Mouse (Mus musculus) 3134 (cell line): ENCODE results near the gene Eif3c.

Source experiments
- DNase-seq: peaks from one replicate; pipeline ENCODE4 v3.0.0-alpha.2; 2011; ENCODE audit warnings: low spot score; ENCODE audit not compliant: insufficient read length; ENCODE audit errors: extremely low read depth

The Eif3c gene

GRCm38 (mm10) chr7:126566094-126566765, at the start of gene Eif3c:
TSS of gene Eif3c (minus strand) at chr7:126566411.
- DNase-seq = peak; percentile 84

GRCm38 (mm10) chr7:126612736-126613135, 46.5 kb upstream of the Eif3c start:
- no peak for DNase-seq

- DNase-seq = no peak
Measured at GRCm38 (mm10) chr7:126607796-126608195, 41.6 kb upstream of the Eif3c start.

- peak; percentile 23 for DNase-seq
Measured at GRCm38 (mm10) chr7:126607064-126607463, 40.9 kb upstream of the Eif3c start.

- no peak for DNase-seq
Measured at GRCm38 (mm10) chr7:126606611-126607010, 40.4 kb upstream of the Eif3c start.

- no peak for DNase-seq
Measured at GRCm38 (mm10) chr7:126602650-126603049, 36.4 kb upstream of the Eif3c start.

- no peak for DNase-seq
Measured at GRCm38 (mm10) chr7:126601896-126602295, 35.7 kb upstream of the Eif3c start.

GRCm38 (mm10) chr7:126598919-126599318, 32.7 kb upstream of the Eif3c start:
- DNase-seq = no peak

GRCm38 (mm10) chr7:126596414-126596813, 30.2 kb upstream of the Eif3c start:
- no peak for DNase-seq

- DNase-seq = no peak
Measured at GRCm38 (mm10) chr7:126595890-126596289, 29.7 kb upstream of the Eif3c start.

- DNase-seq = no peak
Measured at GRCm38 (mm10) chr7:126594862-126595561, 28.8 kb upstream of the Eif3c start, which contains the start of gene Il27. TSS of gene Il27 (minus strand) at chr7:126594941.

- DNase-seq = peak; percentile 68
Measured at GRCm38 (mm10) chr7:126587779-126588178, 21.6 kb upstream of the Eif3c start.

GRCm38 (mm10) chr7:126586839-126587238, 20.6 kb upstream of the Eif3c start:
- peak; percentile 25 for DNase-seq

GRCm38 (mm10) chr7:126585717-126586116, 19.5 kb upstream of the Eif3c start, which contains the start of gene Cln3:
TSS of gene Cln3 (minus strand) at chr7:126585817.
- no peak for DNase-seq

- no peak for DNase-seq
Measured at GRCm38 (mm10) chr7:126584506-126584977, 18.3 kb upstream of the Eif3c start, which contains the start of gene Apobr. TSS of gene Apobr (plus strand) at chr7:126584942.

GRCm38 (mm10) chr7:126583761-126584160, 17.6 kb upstream of the Eif3c start:
- DNase-seq = no peak

- DNase-seq = peak; percentile 63
Measured at GRCm38 (mm10) chr7:126583251-126583709, 17.1 kb upstream of the Eif3c start.

GRCm38 (mm10) chr7:126582759-126583158, 16.5 kb upstream of the Eif3c start:
- DNase-seq = no peak

GRCm38 (mm10) chr7:126581661-126582060, 15.4 kb upstream of the Eif3c start:
- no peak for DNase-seq

- peak; percentile 39 for DNase-seq
Measured at GRCm38 (mm10) chr7:126579172-126579571, 13.0 kb upstream of the Eif3c start.

- no peak for DNase-seq
Measured at GRCm38 (mm10) chr7:126576946-126577345, 10.7 kb upstream of the Eif3c start.

GRCm38 (mm10) chr7:126565693-126566092, 518 bp downstream of the Eif3c start:
- peak; percentile 81 for DNase-seq
